Mouse (Mus musculus) spleen, adult 2 months (tissue): ENCODE data around the gene Trim75.

Source experiments
- CTCF ChIP-seq: fragments of 200-500 bp; IDR thresholded peaks from 2 replicates; pipeline ENCODE4 v1.5.1; 2011; ENCODE audit warnings: mild to moderate bottlenecking, inconsistent platforms; ENCODE audit not compliant: insufficient read depth, insufficient read length, insufficient replicate concordance; ENCODE audit errors: extremely low read depth
- POLR2A ChIP-seq: fragments of 200-500 bp; IDR thresholded peaks from 2 replicates; pipeline ENCODE4 v1.6.1; 2011; ENCODE audit warnings: low read depth, low read length, inconsistent platforms

GRCm38 (mm10) chr8:64952101-64952500, 35.5 kb downstream of the Trim75 start:
- TF ChIP-seq POLR2A (no peak), CTCF (no peak)
